Mouse (Mus musculus) CD4-positive helper T cell, adult 2 months (primary cell): ENCODE measurements around the gene Rhobtb3.
"Not testable (repeated sequence)": the region's sequence is repeated elsewhere in the genome, so short reads cannot be mapped to it uniquely, and the experiment has no call there.

Experiments
- DNase-seq: peaks from one replicate; pipeline ENCODE4 v3.0.0-alpha.2; 2012; ENCODE audit warnings: low read depth, missing footprints, low spot score

Rhobtb3 gene

GRCm38 (mm10) chr13:75929071-75929470, 14.7 kb downstream of the Rhobtb3 start:
- not testable (repeated sequence) for DNase-seq

- no peak for DNase-seq
Measured at GRCm38 (mm10) chr13:75927951-75928350, 15.8 kb downstream of the Rhobtb3 start.

- no peak for DNase-seq
Measured at GRCm38 (mm10) chr13:75914151-75914550, 29.6 kb downstream of the Rhobtb3 start.

GRCm38 (mm10) chr13:75908187-75908586, 35.5 kb downstream of the Rhobtb3 start:
- DNase-seq = no peak

GRCm38 (mm10) chr13:75907133-75907532, 36.6 kb downstream of the Rhobtb3 start:
- no peak for DNase-seq

- no peak for DNase-seq
Measured at GRCm38 (mm10) chr13:75904660-75905059, 39.1 kb downstream of the Rhobtb3 start.

GRCm38 (mm10) chr13:75900928-75901327, 42.8 kb downstream of the Rhobtb3 start:
- not testable (repeated sequence) for DNase-seq

- DNase-seq = no peak
Measured at GRCm38 (mm10) chr13:75892876-75893275, 50.8 kb downstream of the Rhobtb3 start.

GRCm38 (mm10) chr13:75892291-75892690, 51.4 kb downstream of the Rhobtb3 start:
- no peak for DNase-seq

- DNase-seq = no peak
Measured at GRCm38 (mm10) chr13:75891868-75892267, 51.9 kb downstream of the Rhobtb3 start.

- DNase-seq = no peak
Measured at GRCm38 (mm10) chr13:75883792-75884191, 59.9 kb downstream of the Rhobtb3 start.

GRCm38 (mm10) chr13:75880501-75880900, 63.2 kb downstream of the Rhobtb3 start:
- DNase-seq = no peak

- DNase-seq = no peak
Measured at GRCm38 (mm10) chr13:75879756-75880155, 64.0 kb downstream of the Rhobtb3 start.

GRCm38 (mm10) chr13:75877907-75878306, 65.8 kb downstream of the Rhobtb3 start:
- peak; percentile 47 for DNase-seq

GRCm38 (mm10) chr13:75876592-75876991, 67.1 kb downstream of the Rhobtb3 start:
- DNase-seq = no peak

GRCm38 (mm10) chr13:75876188-75876587, 67.5 kb downstream of the Rhobtb3 start:
- DNase-seq = not testable (repeated sequence)

GRCm38 (mm10) chr13:75874608-75875376, 68.9 kb downstream of the Rhobtb3 start:
- DNase-seq = no peak

GRCm38 (mm10) chr13:75867876-75868275, 75.8 kb downstream of the Rhobtb3 start:
- no peak for DNase-seq

- DNase-seq = no peak
Measured at GRCm38 (mm10) chr13:75865486-75866184, 78.1 kb downstream of the Rhobtb3 start.

- DNase-seq = no peak
Measured at GRCm38 (mm10) chr13:75859264-75859844, 84.4 kb downstream of the Rhobtb3 start.

GRCm38 (mm10) chr13:75853118-75853517, 90.6 kb downstream of the Rhobtb3 start:
- DNase-seq = no peak

GRCm38 (mm10) chr13:75852027-75852426, 91.7 kb downstream of the Rhobtb3 start:
- no peak for DNase-seq

- no peak for DNase-seq
Measured at GRCm38 (mm10) chr13:75847027-75847426, 96.7 kb downstream of the Rhobtb3 start.
